ENCODE assay signal across 8 mouse cellular contexts in genomic region chrX:151345333-151346125, GRCm38 (mm10). TPM values are rescaled to one million over a fixed set of nuclear protein-coding genes. Genes with fewer than 3 reads are reported as not detected.
A peak's percentile ranks its signal among the peaks of the same experiment; 100 is the strongest.
DNase-seq lines count a peak whose midpoint lies in the region; ATAC-seq lines count a peak whose summit lies in the region.

No protein-coding gene starts in this region.

- H3K9me3 ChIP-seq in embryonic facial prominence, embryonic 12.5 days = no peaks in the 10 kb centered on the region
- no peaks in the 10 kb centered on the region for H3K9me3 ChIP-seq in hindbrain, embryonic 12.5 days (replicated peaks)

- WGBS in embryonic facial prominence, embryonic 12.5 days = 32% methylated on average over 11 of the region's 11 CpGs
- WGBS in hindbrain, embryonic 12.5 days = 32% methylated on average over 11 of the region's 11 CpGs
- 65% methylated on average over 11 of the region's 11 CpGs for WGBS in macrophage (ENCODE audit: missing documents)

- DNase-seq in kidney, postnatal 10 days = peak; percentile 6
- DNase-seq in kidney, adult 18-20 months = no peak
- peak; percentile 17 for DNase-seq in Muller cell, postnatal 12 days (ENCODE audit: inconsistent ontology term)
- DNase-seq in thymus, postnatal 4 days = no peak

- H3K27me3 ChIP-seq in embryonic facial prominence, embryonic 12.5 days = peaks cover 14% of the 10 kb centered on the region; the same call in 1 of the 2 replicates
- H3K27me3 ChIP-seq in hindbrain, embryonic 12.5 days = peaks cover 11% of the 10 kb centered on the region

- no peaks in the 10 kb centered on the region for H3K79me2 ChIP-seq in macrophage (ENCODE audit: inconsistent target)

- peak overlapping the region; percentile 65 for H3K4me2 ChIP-seq in embryonic facial prominence, embryonic 12.5 days (replicated peaks)
- peak overlapping the region; percentile 67 for H3K4me2 ChIP-seq in hindbrain, embryonic 12.5 days (replicated peaks)

- H3K4me1 ChIP-seq in embryonic facial prominence, embryonic 12.5 days = no peaks in the 10 kb centered on the region
- peaks cover 8% of the 10 kb centered on the region for H3K4me1 ChIP-seq in hindbrain, embryonic 12.5 days

- no peak for ATAC-seq in embryonic facial prominence, embryonic 12.5 days (ENCODE audit: insufficient number of reproducible peaks, insufficient read depth, low FRiP score, low TSS enrichment)
- no peak for ATAC-seq in hindbrain, embryonic 12.5 days (ENCODE audit: low FRiP score)
- ATAC-seq in erythroid progenitor cell, adult 5-6 weeks (replicated peaks; ENCODE audit: low FRiP score, poor library complexity, severe bottlenecking) = no peak

- H3K27ac ChIP-seq in embryonic facial prominence, embryonic 12.5 days = no peak overlapping the region
- no peak overlapping the region for H3K27ac ChIP-seq in hindbrain, embryonic 12.5 days
- no peak overlapping the region for H3K27ac ChIP-seq in macrophage

- peak overlapping the region; percentile 62 for H3K4me3 ChIP-seq in embryonic facial prominence, embryonic 12.5 days
- H3K4me3 ChIP-seq in hindbrain, embryonic 12.5 days = peak overlapping the region; percentile 66
- peak overlapping the region; percentile 23; the same call in 1 of the 2 replicates for H3K4me3 ChIP-seq in macrophage (ENCODE audit: inconsistent target)

- no peak overlapping the region for H3K9ac ChIP-seq in embryonic facial prominence, embryonic 12.5 days
- H3K9ac ChIP-seq in hindbrain, embryonic 12.5 days = no peak overlapping the region; the same call in 1 of the 2 replicates

- H3K36me3 ChIP-seq in embryonic facial prominence, embryonic 12.5 days = no peaks in the 10 kb centered on the region
- H3K36me3 ChIP-seq in hindbrain, embryonic 12.5 days = no peaks in the 10 kb centered on the region
- no peaks in the 10 kb centered on the region for H3K36me3 ChIP-seq in macrophage (ENCODE audit: inconsistent target)

RNA-seq across cellular contexts. Expression of gene Fam120c, which starts 1.6 kb away (rescaled TPM):
- polyA plus RNA-seq in embryonic facial prominence, embryonic 12.5 days (2016; fragmentation: Nextera tagmentation; extraction: Ambion mirVana) = 3.3 and 3.5 TPM in 2 replicates
- polyA plus RNA-seq in hindbrain, embryonic 12.5 days (2016; fragmentation: Nextera tagmentation; extraction: Ambion mirVana) = 4.1 and 4.7 TPM in 2 replicates
- total RNA-seq in macrophage (2018; cell fraction: chromatin; rRNA removed) = 1 to 10 TPM in 25 of 26 experiments, under 1 TPM in 1; 0.80 to 8.9 (median 6.3) TPM
- 1 to 10 TPM; 2.1 to 4.1 (median 3.4) TPM for total RNA-seq in macrophage (2018; cell fraction: cytosol; rRNA removed)
- 10 to 100 TPM in 2 of 26 experiments, 1 to 10 TPM in 24; 1.1 to 12.0 (median 5.0) TPM for total RNA-seq in macrophage (2018; cell fraction: nucleus; rRNA removed)
- 1.0 to 2.9 TPM (median 1.3 TPM) in 3 replicates for polyA plus RNA-seq in macrophage (2018)
- total RNA-seq in erythroid progenitor cell, adult 5-6 weeks (2015; ENCODE audit: low replicate concordance) = 0.84 and 2.5 TPM in 2 replicates
- 0.77 and 1.3 TPM in 2 replicates for total RNA-seq in erythroid progenitor cell, adult 5-6 weeks (2017; ENCODE audit: low replicate concordance)

Comparison
In these comparisons a context has a peak if more than half of its experiments do, and no peak if none do; other contexts are left out.
1. DNase-seq: peak in kidney, postnatal 10 days (single experiment) and Muller cell, postnatal 12 days (single experiment); none in kidney, adult 18-20 months (single experiment) and thymus, postnatal 4 days (single experiment).
2. Peak in every context shown above with its lines, with median percentiles within 50 percentile points of each other: H3K4me3 ChIP-seq.